Mouse (Mus musculus) neural tube, embryonic 13.5 days (tissue): ENCODE results near the gene Gm10260. TPM values are rescaled to one million over a fixed set of nuclear protein-coding genes. Genes with fewer than 3 reads are reported as not detected.

Experiments
- ATAC-seq: fragments of 200-750 bp; cut with Nextera tagmentation; 2 replicates; pipeline ENCODE4 v1.8.0; 2017; ENCODE audit warnings: low read depth, mild to moderate bottlenecking, moderate TSS enrichment, moderate library complexity
- H3K27ac ChIP-seq: fragments of 300-500 bp; sonication (generic); replicated peaks from 2 replicates; pipeline ENCODE4 v1.5.1; 2015; ENCODE audit warnings: moderate library complexity, mild to moderate bottlenecking, inconsistent platforms
- H3K27me3 ChIP-seq: fragments of 300-500 bp; sonication (generic); 2 replicates; pipeline ENCODE4 v1.6.1; 2015; ENCODE audit warnings: mild to moderate bottlenecking, inconsistent platforms
- H3K36me3 ChIP-seq: fragments of 300-500 bp; sonication (generic); 2 replicates; pipeline ENCODE4 v1.6.1; 2015; ENCODE audit warnings: mild to moderate bottlenecking, inconsistent platforms
- H3K4me1 ChIP-seq: fragments of 300-500 bp; sonication (generic); replicated peaks from 2 replicates; pipeline ENCODE4 v1.6.1; 2015; ENCODE audit warnings: inconsistent platforms
- H3K4me2 ChIP-seq: fragments of 300-500 bp; sonication (generic); 2 replicates; pipeline ENCODE4 v1.6.1; 2015; ENCODE audit warnings: inconsistent platforms, mild to moderate bottlenecking, moderate library complexity
- H3K4me3 ChIP-seq: fragments of 300-500 bp; sonication (generic); 2 replicates; pipeline ENCODE4 v1.5.1; 2015; ENCODE audit warnings: mild to moderate bottlenecking, inconsistent platforms
- H3K9ac ChIP-seq: fragments of 300-500 bp; sonication (generic); 2 replicates; pipeline ENCODE4 v1.6.1; 2015; ENCODE audit warnings: moderate library complexity, mild to moderate bottlenecking, inconsistent platforms
- H3K9me3 ChIP-seq: fragments of 300-500 bp; sonication (generic); 2 replicates; pipeline ENCODE4 v1.6.1; 2016; ENCODE audit warnings: inconsistent platforms
- WGBS: fragments of 180-500 bp; shearing (Covaris S2); methylation state at CpG from one replicate; pipeline ENCODE4 v1.1.7; 2015; 5-methylcytosine and 5-hydroxymethylcytosine counted together
- polyA plus RNA-seq: library from polyadenylated mRNA; unstranded; fragments of >200 nt; fragmentation: Nextera tagmentation; extraction: Ambion mirVana; gene quantifications from 2 replicates; pipeline ENCODE4 v1.2.1, GENCODE M21; 2015

The Gm10260 gene
- polyA plus RNA-seq = 4.2 and 4.6 TPM in 2 replicates

GRCm38 (mm10) chr13:97760532-97760931 is at the start of gene Gm10260:
TSS of gene Gm10260 (minus strand) at chr13:97760632.
- Histone ChIP-seq H3K4me1 (peaks cover 36% of the 10 kb centered on the region), H3K9me3 (no peaks in the 10 kb centered on the region), H3K4me2 (no peak within 1 kb of the TSS), H3K4me3 (no peak within 1 kb of the TSS), H3K36me3 (no peaks in the 10 kb centered on the region), H3K9ac (no peak within 1 kb of the TSS), H3K27me3 (no peaks in the 10 kb centered on the region), H3K27ac (no peak within 1 kb of the TSS)
- WGBS = 98% methylated on average over 10 of the region's 11 CpGs
- no peak for ATAC-seq

GRCm38 (mm10) chr13:97809828-97810227 is 49.4 kb upstream of the Gm10260 start:
- no peaks in the 10 kb centered on the region for H3K27me3 ChIP-seq
- ATAC-seq = no peak
- H3K9ac ChIP-seq = no peak overlapping the region
- H3K4me3 ChIP-seq = no peak overlapping the region
- H3K4me2 ChIP-seq = no peak overlapping the region
- no peaks in the 10 kb centered on the region for H3K4me1 ChIP-seq
- no peak overlapping the region for H3K27ac ChIP-seq
- no peaks in the 10 kb centered on the region for H3K9me3 ChIP-seq
- no peaks in the 10 kb centered on the region for H3K36me3 ChIP-seq
- WGBS = 94% methylated on average over 4 of the region's 4 CpGs

- Histone ChIP-seq H3K4me3 (no peak overlapping the region), H3K27me3 (no peaks in the 10 kb centered on the region), H3K9me3 (no peaks in the 10 kb centered on the region), H3K4me2 (no peak overlapping the region), H3K27ac (no peak overlapping the region), H3K9ac (no peak overlapping the region), H3K4me1 (no peaks in the 10 kb centered on the region), H3K36me3 (no peaks in the 10 kb centered on the region)
- no peak for ATAC-seq
- 89% methylated on average over 9 of the region's 9 CpGs for WGBS
These were observed 45.5 kb upstream of the Gm10260 start for GRCm38 (mm10) chr13:97805907-97806306.

- H3K9me3 ChIP-seq = no peaks in the 10 kb centered on the region
- peaks cover 13% of the 10 kb centered on the region for H3K4me1 ChIP-seq
- H3K36me3 ChIP-seq = no peaks in the 10 kb centered on the region
- H3K4me2 ChIP-seq = no peak overlapping the region
- H3K27ac ChIP-seq = no peak overlapping the region
- 34% methylated on average over 4 of the region's 4 CpGs for WGBS
- no peaks in the 10 kb centered on the region for H3K27me3 ChIP-seq
- H3K4me3 ChIP-seq = no peak overlapping the region
- no peak for ATAC-seq
- no peak overlapping the region for H3K9ac ChIP-seq
These were observed 42.0 kb upstream of the Gm10260 start for GRCm38 (mm10) chr13:97802386-97802785.

- 27% methylated on average over 5 of the region's 5 CpGs for WGBS
- ATAC-seq = no peak
- H3K9ac ChIP-seq = no peak overlapping the region
- no peak overlapping the region for H3K4me2 ChIP-seq
- H3K27me3 ChIP-seq = no peaks in the 10 kb centered on the region
- no peak overlapping the region; the same call in 1 of the 2 replicates for H3K27ac ChIP-seq
- H3K36me3 ChIP-seq = no peaks in the 10 kb centered on the region
- peaks cover 23% of the 10 kb centered on the region for H3K4me1 ChIP-seq
- H3K4me3 ChIP-seq = no peak overlapping the region
- H3K9me3 ChIP-seq = no peaks in the 10 kb centered on the region
These were observed 37.0 kb upstream of the Gm10260 start for GRCm38 (mm10) chr13:97797462-97797861.

GRCm38 (mm10) chr13:97794780-97795179 is 34.3 kb upstream of the Gm10260 start:
- Histone ChIP-seq H3K27ac (no peak overlapping the region), H3K27me3 (no peaks in the 10 kb centered on the region), H3K9ac (no peak overlapping the region), H3K4me3 (no peak overlapping the region), H3K36me3 (no peaks in the 10 kb centered on the region), H3K9me3 (no peaks in the 10 kb centered on the region), H3K4me2 (no peak overlapping the region), H3K4me1 (peaks cover 39% of the 10 kb centered on the region)
- 79% methylated on average over 1 of the region's 1 CpGs for WGBS
- no peak for ATAC-seq

- H3K4me1 ChIP-seq = peaks cover 39% of the 10 kb centered on the region
- H3K36me3 ChIP-seq = no peaks in the 10 kb centered on the region
- WGBS = 31% methylated on average over 1 of the region's 1 CpGs
- H3K4me2 ChIP-seq = no peak overlapping the region
- no peak overlapping the region for H3K9ac ChIP-seq
- no peak overlapping the region for H3K27ac ChIP-seq
- H3K27me3 ChIP-seq = no peaks in the 10 kb centered on the region
- ATAC-seq = no peak
- H3K4me3 ChIP-seq = no peak overlapping the region
- no peaks in the 10 kb centered on the region for H3K9me3 ChIP-seq
These were observed 33.5 kb upstream of the Gm10260 start for GRCm38 (mm10) chr13:97793932-97794331.

GRCm38 (mm10) chr13:97791664-97792063 is 31.2 kb upstream of the Gm10260 start:
- no peaks in the 10 kb centered on the region for H3K27me3 ChIP-seq
- 35% methylated on average over 6 of the region's 6 CpGs for WGBS
- H3K9me3 ChIP-seq = no peaks in the 10 kb centered on the region
- no peak overlapping the region for H3K9ac ChIP-seq
- H3K27ac ChIP-seq = peak overlapping the region; percentile 46; the same call in 1 of the 2 replicates
- H3K4me2 ChIP-seq = no peak overlapping the region
- peaks cover 22% of the 10 kb centered on the region for H3K4me1 ChIP-seq
- peak; percentile 56 for ATAC-seq
- no peaks in the 10 kb centered on the region for H3K36me3 ChIP-seq
- H3K4me3 ChIP-seq = no peak overlapping the region

- no peak for ATAC-seq
- H3K36me3 ChIP-seq = no peaks in the 10 kb centered on the region
These were observed 29.5 kb upstream of the Gm10260 start for GRCm38 (mm10) chr13:97789782-97790450.

GRCm38 (mm10) chr13:97785167-97785835 is 24.9 kb upstream of the Gm10260 start:
- no peaks in the 10 kb centered on the region for H3K36me3 ChIP-seq
- 42% methylated on average over 10 of the region's 10 CpGs for WGBS
- no peak overlapping the region for H3K4me2 ChIP-seq
- H3K9me3 ChIP-seq = no peaks in the 10 kb centered on the region
- H3K27ac ChIP-seq = peak overlapping the region; percentile 54; the same call in 1 of the 2 replicates
- peaks cover 23% of the 10 kb centered on the region for H3K4me1 ChIP-seq
- 0 out of 2 replicates have a peak, but pooled peaks have one; percentile 36 for ATAC-seq
- H3K9ac ChIP-seq = no peak overlapping the region
- H3K27me3 ChIP-seq = no peaks in the 10 kb centered on the region
- H3K4me3 ChIP-seq = no peak overlapping the region

More at GRCm38 (mm10) chr13:97789782-97790450, 29.5 kb upstream of the Gm10260 start:
- Histone ChIP-seq H3K4me1 (peaks cover 29% of the 10 kb centered on the region), H3K9ac (no peak overlapping the region), H3K27me3 (no peaks in the 10 kb centered on the region), H3K9me3 (no peaks in the 10 kb centered on the region), H3K4me2 (no peak overlapping the region), H3K27ac (no peak overlapping the region), H3K4me3 (no peak overlapping the region)
- 83% methylated on average over 12 of the region's 12 CpGs for WGBS

- H3K9ac ChIP-seq = no peak overlapping the region
- no peak for ATAC-seq
- no peaks in the 10 kb centered on the region for H3K9me3 ChIP-seq
- no peaks in the 10 kb centered on the region for H3K36me3 ChIP-seq
- no peaks in the 10 kb centered on the region for H3K27me3 ChIP-seq
- no peak overlapping the region for H3K4me2 ChIP-seq
- H3K27ac ChIP-seq = no peak overlapping the region
- H3K4me1 ChIP-seq = peaks cover 23% of the 10 kb centered on the region
- 90% methylated on average over 8 of the region's 8 CpGs for WGBS
- H3K4me3 ChIP-seq = no peak overlapping the region
These were observed 23.2 kb upstream of the Gm10260 start for GRCm38 (mm10) chr13:97783423-97784143.

- ATAC-seq = no peak
- H3K4me2 ChIP-seq = no peak overlapping the region
- no peak overlapping the region for H3K27ac ChIP-seq
- WGBS = 69% methylated on average over 7 of the region's 7 CpGs
- no peaks in the 10 kb centered on the region for H3K27me3 ChIP-seq
- no peaks in the 10 kb centered on the region for H3K36me3 ChIP-seq
- peaks cover 23% of the 10 kb centered on the region for H3K4me1 ChIP-seq
- no peak overlapping the region for H3K4me3 ChIP-seq
- no peak overlapping the region for H3K9ac ChIP-seq
- no peaks in the 10 kb centered on the region for H3K9me3 ChIP-seq
These were observed 21.6 kb upstream of the Gm10260 start for GRCm38 (mm10) chr13:97782063-97782462.
